Mouse (Mus musculus) monocyte, adult 59 days (primary cell): ENCODE data around the gene Cdadc1. TPM values are rescaled to one million over a fixed set of nuclear protein-coding genes. Genes with fewer than 3 reads are reported as not detected.

Source experiments
- total RNA-seq, 2 experiments: library from RNA; stranded (reverse); gene quantifications; one replicate each; pipeline ENCODE4 v1.2.4; 2023

Gene Cdadc1
- 10 to 100 TPM; 28.1 to 33.0 TPM for total RNA-seq

GRCm38 (mm10) chr14:59597398-59598259, at the start of gene Cdadc1:
Gene Cdadc1 (minus strand): TSS chr14:59597959.

GRCm38 (mm10) chr14:59625158-59625805, 27.5 kb upstream of the Cdadc1 start, which contains the start of gene Shisa2:
Gene Shisa2 (plus strand): TSS chr14:59625308.

Other genes with a start within 250 kb of the Cdadc1 start
- 10 to 100 TPM; 16.2 to 17.2 TPM for gene Phf11d, start 232.5 kb downstream of the Cdadc1 start, total RNA-seq
- gene Phf11c, start 202.6 kb downstream of the Cdadc1 start, total RNA-seq = 1 to 10 TPM; 3.4 to 3.8 TPM
- 10 to 100 TPM; 31.5 to 35.0 TPM for gene Setdb2, start 157.1 kb downstream of the Cdadc1 start, total RNA-seq
- 10 to 100 TPM; 15.4 to 16.4 TPM for gene Cab39l, start 157.0 kb downstream of the Cdadc1 start, total RNA-seq
- not detected for gene Shisa2, start 27.3 kb upstream of the Cdadc1 start, total RNA-seq